In the genomic region with DNA sequence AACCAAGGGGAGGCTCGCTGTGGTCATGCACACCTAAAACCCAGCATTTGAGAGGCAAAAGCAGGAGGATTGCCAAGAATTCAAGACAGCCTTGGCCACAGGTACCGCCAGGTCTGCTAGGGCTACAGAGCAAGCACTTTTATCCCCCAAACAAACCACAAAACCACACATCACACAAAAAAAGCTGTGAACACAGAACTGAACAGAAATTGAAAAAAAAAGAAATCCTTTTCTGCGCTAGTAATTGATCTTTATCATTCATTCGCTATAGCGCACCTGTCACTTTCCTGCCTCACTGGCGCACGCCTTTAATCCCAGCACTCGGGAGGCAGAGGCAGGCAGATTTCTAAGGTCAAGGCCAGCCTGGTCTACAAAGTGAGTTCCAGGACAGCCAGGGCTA, we compare ENCODE assay signal across 15 mouse cellular contexts. TPM values are rescaled to one million over a fixed set of nuclear protein-coding genes. Genes with fewer than 3 reads are reported as not detected.
DNase-seq lines count a peak whose midpoint lies in the region; ATAC-seq lines count a peak whose summit lies in the region.
"Had no signal": no experiment of that assay in that cellular context is flagged by ENCODE, and none has a peak within 500 bp of the region (broad histone marks: within the 10 kb centered on the region; RNA-seq: fewer than 3 reads in every experiment).

No protein-coding gene starts in this region.

- peaks cover 72% of the 10 kb centered on the region for H3K4me1 ChIP-seq in liver, embryonic 12.5 days
- peaks cover 40% of the 10 kb centered on the region for H3K4me1 ChIP-seq in intestine, embryonic 15.5 days (replicated peaks)

- H3K27ac ChIP-seq in liver, embryonic 12.5 days = peak overlapping the region; percentile 37
- H3K27ac ChIP-seq in intestine, embryonic 15.5 days = peak overlapping the region; percentile 29; the same call in 1 of the 2 replicates

- no peak overlapping the region for H3K4me3 ChIP-seq in liver, embryonic 12.5 days
- no peak overlapping the region for H3K4me3 ChIP-seq in intestine, embryonic 15.5 days (replicated peaks)
- H3K4me3 ChIP-seq: hindbrain, embryonic 10.5 days; liver, embryonic 15.5 days; myocyte; stomach, embryonic 15.5 days had no signal

- WGBS in liver, embryonic 12.5 days (ENCODE audit: insufficient replicate concordance) = 67% methylated on average over 8 of the region's 8 CpGs
- WGBS in intestine, embryonic 15.5 days = 90% methylated on average over 8 of the region's 8 CpGs

- no peaks in the 10 kb centered on the region for H3K9me3 ChIP-seq in liver, embryonic 12.5 days (replicated peaks)
- no peaks in the 10 kb centered on the region for H3K9me3 ChIP-seq in intestine, embryonic 15.5 days
- H3K9me3 ChIP-seq: hindbrain, embryonic 10.5 days; liver, embryonic 15.5 days; stomach, embryonic 15.5 days had no signal

- no peak overlapping the region for H3K4me2 ChIP-seq in liver, embryonic 12.5 days
- H3K4me2 ChIP-seq in intestine, embryonic 15.5 days (replicated peaks) = no peak overlapping the region
- H3K4me2 ChIP-seq: liver, embryonic 15.5 days; stomach, embryonic 15.5 days had no signal

- intact Hi-C loops in heart, postnatal 25 days (cut with DNase I) = no loop called here

- ATAC-seq in liver, embryonic 12.5 days = no peak
- ATAC-seq in CD4-positive, CD25-positive, alpha-beta regulatory T cell, adult 4 months = peak; percentile 5
- no peak for ATAC-seq in intestine, embryonic 15.5 days

- no peak overlapping the region for H3K9ac ChIP-seq in liver, embryonic 12.5 days
- no peak overlapping the region for H3K9ac ChIP-seq in intestine, embryonic 15.5 days
- H3K9ac ChIP-seq: liver, embryonic 15.5 days; stomach, embryonic 15.5 days had no signal

- peak; percentile 91 for DNase-seq in heart, adult 11 months
- DNase-seq in heart, postnatal 25 days (ENCODE audit: low spot score) = no peak
- DNase-seq in liver = no peak
- no peak for DNase-seq in ovary, postnatal 14 days (ENCODE audit: low spot score)
- no peak for DNase-seq in layer of hippocampus, adult 11-12 months (ENCODE audit: low spot score)
- DNase-seq: cerebellum, adult 11-12 months had no signal

- H3K27me3 ChIP-seq in liver, embryonic 12.5 days (replicated peaks) = no peaks in the 10 kb centered on the region
- no peaks in the 10 kb centered on the region for H3K27me3 ChIP-seq in intestine, embryonic 15.5 days (replicated peaks)
- H3K27me3 ChIP-seq: liver, embryonic 15.5 days; stomach, embryonic 15.5 days had no signal

- peaks cover 25% of the 10 kb centered on the region for H3K36me3 ChIP-seq in liver, embryonic 12.5 days
- peaks cover 9% of the 10 kb centered on the region; the same call in 1 of the 2 replicates for H3K36me3 ChIP-seq in intestine, embryonic 15.5 days

RNA-seq across cellular contexts. Expression of a gene that starts 5.5 kb away (rescaled TPM):
- total RNA-seq in heart, postnatal 25 days (2021) = 100 to 1,000 TPM; 341 to 607 TPM
- polyA plus RNA-seq in liver, embryonic 12.5 days (2016; fragmentation: Nextera tagmentation; extraction: Ambion mirVana) = 28.6 and 29.9 TPM in 2 replicates
- polyA plus RNA-seq in CD4-positive, CD25-positive, alpha-beta regulatory T cell, adult 4 months (2017; shearing (Covaris generic)) = 100 to 1,000 TPM; 376 to 396 TPM
- polyA plus RNA-seq in intestine, embryonic 15.5 days (2015; fragmentation: Nextera tagmentation; extraction: Ambion mirVana) = 136 and 146 TPM in 2 replicates

RNA-seq across cellular contexts. Expression of a gene that starts 13.5 kb away (rescaled TPM):
- total RNA-seq in heart, postnatal 25 days (2021) = 1 to 10 TPM; 1.1 to 2.1 TPM
- 0.24 and 0.26 TPM in 2 replicates for polyA plus RNA-seq in liver, embryonic 12.5 days (2016; fragmentation: Nextera tagmentation; extraction: Ambion mirVana)
- polyA plus RNA-seq in CD4-positive, CD25-positive, alpha-beta regulatory T cell, adult 4 months (2017; shearing (Covaris generic)) = 1 to 10 TPM; 1.5 to 2.0 TPM
- polyA plus RNA-seq in intestine, embryonic 15.5 days (2015; fragmentation: Nextera tagmentation; extraction: Ambion mirVana) = 0.67 and 1.5 TPM in 2 replicates
- total RNA-seq: left cerebral cortex, adult 18-20 months had no signal
- polyA plus RNA-seq: embryonic facial prominence, embryonic 11.5 days had no signal

RNA-seq across cellular contexts. Expression of a gene that starts 30.7 kb away (rescaled TPM):
- 10 to 100 TPM; 25.2 to 25.9 TPM for total RNA-seq in heart, postnatal 25 days (2021)
- 16.7 and 19.8 TPM in 2 replicates for polyA plus RNA-seq in liver, embryonic 12.5 days (2016; fragmentation: Nextera tagmentation; extraction: Ambion mirVana)
- 10 to 100 TPM; 40.6 to 51.4 TPM for polyA plus RNA-seq in CD4-positive, CD25-positive, alpha-beta regulatory T cell, adult 4 months (2017; shearing (Covaris generic))
- polyA plus RNA-seq in intestine, embryonic 15.5 days (2015; fragmentation: Nextera tagmentation; extraction: Ambion mirVana) = 26.5 and 31.3 TPM in 2 replicates

RNA-seq across cellular contexts. Expression of a gene that starts 33.2 kb away (rescaled TPM):
- 1 to 10 TPM; 1.9 to 2.4 TPM for total RNA-seq in heart, postnatal 25 days (2021)
- polyA plus RNA-seq in liver, embryonic 12.5 days (2016; fragmentation: Nextera tagmentation; extraction: Ambion mirVana) = 0.33 and 0.44 TPM in 2 replicates
- polyA plus RNA-seq in CD4-positive, CD25-positive, alpha-beta regulatory T cell, adult 4 months (2017; shearing (Covaris generic)) = not detected
- 1.9 and 2.3 TPM in 2 replicates for polyA plus RNA-seq in intestine, embryonic 15.5 days (2015; fragmentation: Nextera tagmentation; extraction: Ambion mirVana)

RNA-seq across cellular contexts. Expression of a gene that starts 37.7 kb away (rescaled TPM):
- 10 to 100 TPM; 25.4 to 27.2 TPM for total RNA-seq in heart, postnatal 25 days (2021)
- polyA plus RNA-seq in liver, embryonic 12.5 days (2016; fragmentation: Nextera tagmentation; extraction: Ambion mirVana) = 0.92 and 1.2 TPM in 2 replicates
- polyA plus RNA-seq in CD4-positive, CD25-positive, alpha-beta regulatory T cell, adult 4 months (2017; shearing (Covaris generic)) = under 1 TPM; 0.41 to 0.77 TPM
- polyA plus RNA-seq in intestine, embryonic 15.5 days (2015; fragmentation: Nextera tagmentation; extraction: Ambion mirVana) = 4.8 and 5.7 TPM in 2 replicates
